Mouse (Mus musculus) spleen, postnatal 14 days (tissue): ENCODE results near the gene Ap1g2.

Source experiments
- DNase-seq, 2 experiments: peaks; one replicate each; pipeline ENCODE4 v3.0.0; 2021 to 2022; ENCODE audit warnings: low spot score in 2 of 2

Ap1g2 gene

DNA sequence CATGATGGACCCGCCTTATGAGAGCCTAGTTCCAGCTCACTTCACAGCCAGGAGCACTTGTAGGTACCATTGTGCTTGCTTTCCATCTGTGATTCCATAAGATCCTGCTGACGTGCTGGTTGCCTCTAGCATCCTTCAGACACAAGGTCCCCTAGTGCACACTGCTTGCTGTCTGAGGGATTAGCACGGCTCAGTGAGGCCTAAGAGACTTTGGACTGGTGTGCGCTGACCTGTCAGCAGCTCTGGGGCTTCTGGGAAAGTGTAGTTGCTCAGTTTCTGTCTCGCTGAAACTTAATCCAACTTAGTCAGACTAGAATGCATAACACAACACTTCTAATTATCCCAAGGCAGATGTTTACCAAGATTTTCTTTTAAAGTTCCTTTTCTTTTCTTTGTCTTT, 46.5 kb downstream of the Ap1g2 start:
- DNase-seq: no peak

DNA sequence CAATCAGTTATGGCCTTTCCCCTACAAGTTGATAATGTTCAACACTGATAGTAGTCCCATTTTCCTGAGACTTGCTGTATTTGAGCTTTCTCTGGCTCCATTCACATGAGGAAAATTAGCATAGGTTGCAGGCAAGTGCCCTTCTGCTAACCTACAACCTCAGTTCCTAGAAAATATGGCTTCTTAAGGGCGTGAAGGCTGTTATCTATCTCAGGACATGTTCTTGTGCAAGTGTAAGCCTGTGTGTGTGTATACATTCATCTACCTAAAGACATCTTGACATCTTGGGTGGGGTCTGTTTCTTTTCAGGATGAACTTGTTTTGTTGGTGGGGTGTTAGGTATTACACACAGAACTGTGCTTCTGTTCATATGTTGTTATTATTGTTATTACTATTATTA, 47.4 kb downstream of the Ap1g2 start:
- no peak for DNase-seq

DNA sequence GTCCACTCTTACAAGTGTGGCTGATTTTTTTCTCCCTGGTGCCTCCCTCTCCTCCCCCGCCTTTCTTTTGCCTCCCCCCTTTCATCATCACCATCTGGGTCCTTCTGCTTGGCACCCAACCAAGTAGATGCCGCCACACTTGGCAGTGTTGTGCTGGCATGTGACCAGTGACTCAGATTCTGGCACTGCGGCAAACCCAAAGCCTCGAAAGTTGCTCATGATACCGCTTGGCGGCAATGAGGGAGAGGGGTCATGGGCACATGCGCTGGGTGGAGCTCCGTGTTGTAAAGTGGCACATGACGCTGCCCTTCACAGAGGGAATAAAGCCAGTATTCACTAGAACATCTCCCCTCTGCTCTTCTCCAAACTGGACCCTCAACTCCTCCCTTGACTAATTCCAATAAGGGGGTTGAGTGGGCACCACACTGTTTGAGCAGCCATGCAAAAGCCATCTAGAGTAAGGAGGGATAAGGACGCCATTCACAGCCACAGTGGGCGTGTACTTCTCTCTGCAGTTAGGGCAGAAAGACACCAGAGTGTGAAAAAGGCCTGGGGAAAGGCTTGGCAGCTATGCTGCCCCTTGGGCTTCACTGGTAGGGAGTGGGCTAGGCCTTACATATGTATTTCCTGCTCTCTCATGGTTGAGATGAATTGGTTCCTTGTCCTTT, 51.1 kb downstream of the Ap1g2 start:
- no peak for DNase-seq

DNA sequence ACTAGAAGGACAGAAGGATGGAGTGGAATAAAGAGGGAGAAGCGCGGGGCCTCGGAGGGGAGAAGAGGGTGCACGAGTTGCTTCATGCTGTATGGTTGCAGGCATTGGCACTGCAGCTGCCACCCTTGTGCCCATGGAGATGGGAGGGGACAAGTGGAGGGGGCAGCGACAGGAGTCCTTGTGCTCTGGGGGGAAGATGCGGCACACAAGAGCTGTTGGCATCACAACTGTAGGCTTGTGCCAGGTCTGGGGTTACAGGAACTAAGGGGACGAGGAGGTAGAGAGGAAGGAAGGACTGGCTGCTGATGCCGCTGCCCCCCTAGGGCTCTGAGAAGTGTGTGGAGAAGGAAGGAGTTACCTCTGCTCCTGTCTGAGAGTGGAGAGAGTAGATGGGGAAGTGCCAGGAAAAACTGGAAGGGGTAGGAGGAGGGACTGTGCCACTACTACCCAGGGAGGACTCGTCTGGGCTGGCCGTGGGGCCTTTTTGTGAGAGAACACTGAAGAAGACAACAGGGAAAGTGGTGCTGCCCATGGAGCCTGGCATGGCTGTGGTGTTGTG, 52.1 kb downstream of the Ap1g2 start:
- DNase-seq: no peak

DNA sequence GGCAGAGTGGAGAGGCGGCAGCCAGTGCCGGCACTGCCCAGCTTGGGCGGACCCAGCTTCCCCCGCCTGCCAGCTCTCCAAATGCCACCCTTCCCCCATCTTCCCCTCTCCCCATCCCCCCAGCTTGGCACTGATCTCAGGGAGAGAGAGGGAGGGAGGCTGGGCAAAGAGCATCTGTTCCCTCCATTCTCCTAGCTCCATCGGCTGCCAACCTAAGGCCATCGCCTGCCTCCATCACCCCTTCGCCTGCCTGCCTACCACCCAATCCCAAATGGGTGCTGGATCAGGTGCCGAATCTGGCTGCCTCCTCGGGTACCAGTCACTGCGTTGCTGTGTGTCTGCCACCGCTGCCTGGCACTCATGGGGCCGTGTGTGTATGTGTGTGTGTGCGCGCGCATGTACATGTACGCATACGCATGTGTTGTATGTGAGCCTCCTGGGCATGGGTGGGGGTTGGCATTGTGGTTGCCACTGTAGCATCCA, 52.6 kb downstream of the Ap1g2 start:
- no peak for DNase-seq

DNA sequence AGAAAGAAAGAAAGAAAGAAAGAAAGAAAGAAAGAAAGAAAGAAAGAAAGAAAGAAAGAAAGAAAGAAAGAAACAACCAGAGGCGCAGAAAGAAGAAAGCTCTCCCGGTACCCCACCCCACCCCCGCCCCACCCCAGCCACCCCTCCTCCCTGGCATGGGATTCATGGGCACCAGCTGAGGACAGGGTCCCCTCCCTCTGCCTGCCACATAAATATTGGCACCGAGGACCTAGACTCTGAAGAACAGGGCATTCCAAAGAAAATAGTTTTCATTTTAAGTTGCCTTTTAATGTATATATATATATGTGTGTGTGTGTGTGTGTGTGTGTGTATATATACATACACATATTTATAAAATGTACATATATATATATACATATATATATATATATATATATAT, 53.3 kb downstream of the Ap1g2 start:
- DNase-seq: no peak

DNA sequence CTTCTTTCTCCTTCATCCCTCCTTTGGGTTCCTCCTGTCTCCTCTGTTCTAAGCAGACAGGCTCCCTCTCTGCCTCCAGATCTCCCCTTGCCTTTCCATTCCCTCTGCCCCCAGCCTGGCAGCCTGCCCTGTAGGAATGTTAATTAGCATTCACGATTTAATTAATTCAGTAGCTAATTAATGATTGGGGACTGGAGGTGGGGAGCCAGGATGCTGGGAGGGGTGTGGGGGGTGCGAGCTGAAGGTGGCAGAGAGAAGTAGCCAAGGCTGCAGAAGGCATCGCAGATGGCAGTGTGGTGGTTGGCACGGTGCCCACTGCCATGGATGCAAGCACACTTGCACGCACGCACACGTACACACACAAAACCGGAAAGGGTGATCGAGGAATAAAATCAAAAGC, 53.9 kb downstream of the Ap1g2 start:
- DNase-seq: no peak
